Mouse (Mus musculus) stomach, postnatal 0 days (tissue): ENCODE measurements at regions not wholly inside any gene's neighbourhood (a gene's known extent, or its start where the extent isn't known, plus 50 kb on each side); places are given as distances from the start of the nearest gene placed in this dataset.

Source experiments
- ATAC-seq: fragments of 200-750 bp; cut with Nextera tagmentation; 2 replicates; pipeline ENCODE4 v1.8.0; 2017; ENCODE audit not compliant: low FRiP score, low TSS enrichment
- DNase-seq: peaks from one replicate; pipeline ENCODE4 v3.0.0-alpha.2; 2016; ENCODE audit warnings: low spot score
- H3K27ac ChIP-seq: fragments of 300-500 bp; sonication (generic); replicated peaks from 2 replicates; pipeline ENCODE4 v1.5.1; 2014; ENCODE audit warnings: mild to moderate bottlenecking, control low read depth
- H3K27me3 ChIP-seq: fragments of 300-500 bp; sonication (generic); 2 replicates; pipeline ENCODE4 v1.6.1; 2014; ENCODE audit warnings: low read length; ENCODE audit not compliant: control insufficient read depth, insufficient read depth
- H3K36me3 ChIP-seq: fragments of 300-500 bp; sonication (generic); 2 replicates; pipeline ENCODE4 v1.6.1; 2014; ENCODE audit warnings: low read length, mixed read lengths; ENCODE audit not compliant: control insufficient read depth, insufficient read depth
- H3K4me1 ChIP-seq: fragments of 300-500 bp; sonication (generic); replicated peaks from 2 replicates; pipeline ENCODE4 v1.6.1; 2014; ENCODE audit warnings: antibody characterized with exemption; ENCODE audit not compliant: control insufficient read depth, insufficient read depth
- H3K4me2 ChIP-seq: fragments of 300-500 bp; sonication (generic); replicated peaks from 2 replicates; pipeline ENCODE4 v1.6.1; 2014; ENCODE audit warnings: low read depth, mild to moderate bottlenecking, control low read depth, moderate library complexity
- H3K4me3 ChIP-seq: fragments of 300-500 bp; sonication (generic); 2 replicates; pipeline ENCODE4 v1.5.1; 2014; ENCODE audit warnings: low read depth, low read length, control low read depth
- H3K9ac ChIP-seq: fragments of 300-500 bp; sonication (generic); 2 replicates; pipeline ENCODE4 v1.6.1; 2014; ENCODE audit warnings: mild to moderate bottlenecking, low read length, control low read depth, mixed read lengths
- H3K9me3 ChIP-seq: fragments of 300-500 bp; sonication (generic); 2 replicates; pipeline ENCODE4 v1.6.1; 2016; ENCODE audit warnings: low read length; ENCODE audit not compliant: control insufficient read depth
- CTCF ChIP-seq: IDR thresholded peaks from 2 replicates; pipeline ENCODE4 v1.5.1; 2016; ENCODE audit warnings: antibody characterized with exemption, low read depth, mild to moderate bottlenecking, moderate library complexity
- EP300 ChIP-seq: optimal IDR thresholded peaks from 2 replicates; pipeline ENCODE3; 2016; ENCODE audit warnings: antibody characterized with exemption
- WGBS: fragments of 180-500 bp; shearing (Covaris S2); extraction: QIAGEN DNeasy Blood & Tissue Kit; methylation state at CpG from one replicate; pipeline ENCODE4 v1.1.7; 2014; 5-methylcytosine and 5-hydroxymethylcytosine counted together

- Histone ChIP-seq H3K4me1 (no peaks in the 10 kb centered on the region), H3K27me3 (no peaks in the 10 kb centered on the region), H3K4me3 (no peak overlapping the region), H3K27ac (no peak overlapping the region), H3K9ac (no peak overlapping the region), H3K4me2 (no peak overlapping the region), H3K36me3 (no peaks in the 10 kb centered on the region), H3K9me3 (no peaks in the 10 kb centered on the region)
- no peak for DNase-seq
- ATAC-seq = no peak
- no peak for TF ChIP-seq EP300
These were observed 202.8 kb upstream of the Nrp1 start for GRCm38 (mm10) chr8:128155604-128156003.

GRCm38 (mm10) chr8:128156221-128156620 lies 202.2 kb upstream of the Nrp1 start:
- Histone ChIP-seq H3K27ac (no peak overlapping the region), H3K4me1 (no peaks in the 10 kb centered on the region), H3K9me3 (no peaks in the 10 kb centered on the region), H3K9ac (no peak overlapping the region), H3K4me2 (no peak overlapping the region), H3K4me3 (no peak overlapping the region), H3K27me3 (no peaks in the 10 kb centered on the region), H3K36me3 (no peaks in the 10 kb centered on the region)
- TF ChIP-seq EP300 (no peak), CTCF (no peak)
- 28% methylated on average over 3 of the region's 3 CpGs for WGBS
- DNase-seq (no peak), ATAC-seq (no peak)

- Histone ChIP-seq H3K36me3 (no peaks in the 10 kb centered on the region), H3K4me2 (no peak overlapping the region), H3K4me3 (no peak overlapping the region), H3K27me3 (no peaks in the 10 kb centered on the region), H3K9ac (no peak overlapping the region), H3K4me1 (no peaks in the 10 kb centered on the region), H3K9me3 (no peaks in the 10 kb centered on the region), H3K27ac (no peak overlapping the region)
- ATAC-seq (no peak), DNase-seq (no peak)
- TF ChIP-seq EP300 (no peak), CTCF (no peak)
These were observed 195.5 kb upstream of the Nrp1 start for GRCm38 (mm10) chr8:128162857-128163256.

GRCm38 (mm10) chr8:128164976-128165375 lies 193.4 kb upstream of the Nrp1 start:
- WGBS = 73% methylated on average over 5 of the region's 5 CpGs
- Histone ChIP-seq H3K4me1 (no peaks in the 10 kb centered on the region), H3K4me3 (no peak overlapping the region), H3K27ac (no peak overlapping the region), H3K9ac (no peak overlapping the region), H3K9me3 (no peaks in the 10 kb centered on the region), H3K36me3 (no peaks in the 10 kb centered on the region), H3K4me2 (no peak overlapping the region), H3K27me3 (no peaks in the 10 kb centered on the region)
- TF ChIP-seq EP300 = no peak
- no peak for TF ChIP-seq CTCF
- DNase-seq (no peak), ATAC-seq (no peak)

GRCm38 (mm10) chr8:128165591-128165990 lies 192.8 kb upstream of the Nrp1 start:
- no peak for DNase-seq
- H3K36me3 ChIP-seq = no peaks in the 10 kb centered on the region
- no peaks in the 10 kb centered on the region for H3K27me3 ChIP-seq
- TF ChIP-seq EP300 = no peak
- no peak for TF ChIP-seq CTCF
- no peak overlapping the region for H3K4me3 ChIP-seq
- no peak for ATAC-seq
- WGBS = 88% methylated on average over 2 of the region's 2 CpGs
- H3K27ac ChIP-seq = no peak overlapping the region
- no peaks in the 10 kb centered on the region for H3K9me3 ChIP-seq
- no peak overlapping the region for H3K4me2 ChIP-seq
- no peak overlapping the region for H3K9ac ChIP-seq
- no peaks in the 10 kb centered on the region for H3K4me1 ChIP-seq

GRCm38 (mm10) chr8:128166097-128166496 lies 192.3 kb upstream of the Nrp1 start:
- H3K4me1 ChIP-seq = no peaks in the 10 kb centered on the region

GRCm38 (mm10) chr8:128168819-128169218 lies 189.6 kb upstream of the Nrp1 start:
- WGBS = 72% methylated on average over 3 of the region's 3 CpGs
- TF ChIP-seq EP300 = no peak
- no peak for TF ChIP-seq CTCF
- no peaks in the 10 kb centered on the region for H3K9me3 ChIP-seq
- H3K4me1 ChIP-seq = no peaks in the 10 kb centered on the region
- H3K27me3 ChIP-seq = no peaks in the 10 kb centered on the region
- no peak overlapping the region for H3K4me3 ChIP-seq
- no peaks in the 10 kb centered on the region for H3K36me3 ChIP-seq
- no peak for ATAC-seq
- no peak overlapping the region for H3K4me2 ChIP-seq
- H3K9ac ChIP-seq = no peak overlapping the region
- H3K27ac ChIP-seq = no peak overlapping the region
- DNase-seq = no peak

More at GRCm38 (mm10) chr8:128166097-128166496, 192.3 kb upstream of the Nrp1 start:
- 73% methylated on average over 4 of the region's 4 CpGs for WGBS
- DNase-seq (no peak), ATAC-seq (no peak)
- no peak overlapping the region for H3K4me2 ChIP-seq
- no peaks in the 10 kb centered on the region for H3K27me3 ChIP-seq
- no peaks in the 10 kb centered on the region for H3K9me3 ChIP-seq
- H3K27ac ChIP-seq = no peak overlapping the region
- TF ChIP-seq CTCF = no peak
- no peak overlapping the region for H3K9ac ChIP-seq
- no peaks in the 10 kb centered on the region for H3K36me3 ChIP-seq
- no peak overlapping the region for H3K4me3 ChIP-seq
